Mouse (Mus musculus) heart, postnatal 0 days (tissue): ENCODE results near the gene Aldh3a1.

Experiments
- CTCF ChIP-seq: IDR thresholded peaks from 2 replicates; pipeline ENCODE4 v1.5.1; 2016; ENCODE audit warnings: antibody characterized with exemption, control low read depth, low read depth
- EP300 ChIP-seq: IDR thresholded peaks from 2 replicates; pipeline ENCODE4 v1.6.1; 2016; ENCODE audit warnings: antibody characterized with exemption, low read depth

DNA sequence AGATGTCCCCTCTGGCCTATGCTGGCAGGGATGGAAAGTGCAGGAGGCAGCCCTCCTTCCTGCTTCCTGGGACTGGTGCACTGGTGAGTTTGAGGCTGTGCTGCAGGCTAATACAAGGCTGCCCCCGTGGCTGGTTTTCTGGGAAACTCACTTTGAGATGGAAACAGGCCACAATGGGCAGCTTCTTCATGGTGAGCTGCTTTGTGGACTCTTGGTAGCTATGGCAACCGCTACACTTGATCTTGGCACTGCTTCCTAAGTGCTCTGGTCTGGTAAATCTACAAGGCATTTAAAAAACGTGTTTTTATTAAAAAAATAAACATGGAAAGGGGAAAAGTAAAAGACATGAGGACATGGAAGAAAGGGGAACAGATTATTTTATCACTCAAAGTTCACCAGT, 49.2 kb upstream of the Aldh3a1 start:
- TF ChIP-seq CTCF (no peak), EP300 (no peak)
